Mouse (Mus musculus) ovary, adult 2 months (tissue): Measurements from ENCODE around the gene Syt11. TPM values are rescaled to one million over a fixed set of nuclear protein-coding genes. Genes with fewer than 3 reads are reported as not detected.

Source experiments
- polyA plus RNA-seq: library from polyadenylated mRNA; depleted of rRNA; stranded (reverse); fragments of >200 nt; gene quantifications from 2 replicates; pipeline ENCODE4 v1.2.3, GENCODE M21; 2012; rRNA removed

Syt11 gene
- 12.0 and 14.1 TPM in 2 replicates for polyA plus RNA-seq

GRCm38 (mm10) chr3:88774939-88775841 is at the start of gene Syt11:
Syt11 (minus strand) TSS chr3:88775164.

GRCm38 (mm10) chr3:88716399-88717197 is 58.4 kb downstream of the Syt11 start, which contains the start of gene Rit1:
Rit1 (plus strand) TSS chr3:88716838.

Other genes starting within 250 kb of the Syt11 start
- 17.5 and 19.7 TPM in 2 replicates for gene Mex3a, start 242.8 kb downstream of the Syt11 start, polyA plus RNA-seq
- 41.8 and 42.1 TPM in 2 replicates for gene Rab25, start 226.9 kb downstream of the Syt11 start, polyA plus RNA-seq
- gene Lamtor2, start 222.1 kb downstream of the Syt11 start, polyA plus RNA-seq = 134 and 152 TPM in 2 replicates
- 89.1 and 108 TPM in 2 replicates for gene Ubqln4, start 221.4 kb downstream of the Syt11 start, polyA plus RNA-seq
- 219 and 314 TPM in 2 replicates for gene Ssr2, start 199.3 kb downstream of the Syt11 start, polyA plus RNA-seq
- 83.5 and 83.9 TPM in 2 replicates for gene Arhgef2, start 169.2 kb downstream of the Syt11 start, polyA plus RNA-seq
- not detected in 2 replicates for gene Rxfp4, start 122.0 kb downstream of the Syt11 start, polyA plus RNA-seq
- 54.8 and 71.4 TPM in 2 replicates for gene Khdc4, start 89.4 kb downstream of the Syt11 start, polyA plus RNA-seq
- 41.5 and 49.2 TPM in 2 replicates for gene Rit1, start 58.3 kb downstream of the Syt11 start, polyA plus RNA-seq
- gene Gon4l, start 60.1 kb upstream of the Syt11 start, polyA plus RNA-seq = 16.0 and 17.5 TPM in 2 replicates
- 45.9 and 55.4 TPM in 2 replicates for gene Msto1, start 138.8 kb upstream of the Syt11 start, polyA plus RNA-seq
- gene Ash1l, start 175.5 kb upstream of the Syt11 start, polyA plus RNA-seq = 8.8 and 10.1 TPM in 2 replicates
- 36.9 and 38.6 TPM in 2 replicates for gene Dap3, start 176.0 kb upstream of the Syt11 start, polyA plus RNA-seq